In the genomic region with DNA sequence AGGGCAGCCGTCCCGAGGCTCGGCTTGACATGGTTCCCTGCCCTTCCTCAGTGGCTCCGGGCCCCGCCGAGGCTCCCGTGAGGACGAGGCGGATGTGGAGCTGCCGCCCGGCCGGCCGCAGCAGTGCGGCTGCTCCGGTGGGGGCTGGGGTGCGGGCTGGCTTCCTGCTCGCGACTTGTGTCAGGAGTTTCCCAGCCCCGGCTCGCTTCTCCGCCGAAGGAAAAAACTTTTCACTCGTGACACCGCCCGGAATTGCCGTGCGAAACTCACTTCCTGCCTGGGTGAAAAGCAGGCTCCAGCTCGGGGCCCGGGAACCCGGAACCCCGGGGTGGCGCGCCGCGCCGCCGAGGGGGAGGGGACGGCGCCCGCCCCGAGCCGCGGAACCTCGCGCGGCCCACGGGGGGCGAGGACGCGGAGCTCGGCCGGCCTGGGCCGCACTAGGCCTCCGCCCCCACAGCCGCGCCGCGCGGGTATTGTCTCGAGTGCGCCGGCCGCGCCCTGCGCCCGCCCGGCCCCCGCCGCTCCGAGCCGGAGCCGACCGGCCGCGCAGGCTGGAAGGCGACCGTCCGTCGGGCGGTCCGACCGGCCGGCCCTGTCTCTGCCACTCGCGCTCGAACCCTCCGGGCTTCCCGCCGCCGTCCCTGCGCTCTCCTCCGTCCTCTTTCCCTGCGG, we compare ENCODE assay signal across 8 mouse cellular contexts. TPM values are rescaled to one million over a fixed set of nuclear protein-coding genes. Genes with fewer than 3 reads are reported as not detected.
DNase-seq lines count a peak whose midpoint lies in the region; ATAC-seq lines count a peak whose summit lies in the region.

A gene (minus strand): TSS at position 254 of the 672 bp plus-strand sequence.

- H3K9me3 ChIP-seq in hindbrain, embryonic 12.5 days (replicated peaks): no peaks in the 10 kb centered on the region

- ATAC-seq in hindbrain, embryonic 12.5 days (ENCODE audit: low FRiP score): peak; percentile 68

- H3K27me3 ChIP-seq in hindbrain, embryonic 12.5 days: 0 out of 2 replicates have a peak, but pooled peaks cover 3% of the 10 kb centered on the region

- no peaks in the 10 kb centered on the region for H3K36me3 ChIP-seq in hindbrain, embryonic 12.5 days

- H3K4me2 ChIP-seq in hindbrain, embryonic 12.5 days (replicated peaks): peak within 1 kb of the TSS; percentile 68

- peak within 1 kb of the TSS; percentile 100 for H3K27ac ChIP-seq in hindbrain, embryonic 12.5 days

- peaks cover 18% of the 10 kb centered on the region for H3K4me1 ChIP-seq in hindbrain, embryonic 12.5 days

- peak within 1 kb of the TSS; percentile 98 for H3K9ac ChIP-seq in hindbrain, embryonic 12.5 days

- WGBS in hindbrain, embryonic 12.5 days: 1% methylated on average over 72 of the region's 93 CpGs

- peak within 1 kb of the TSS; percentile 94 for H3K4me3 ChIP-seq in hindbrain, embryonic 12.5 days

- peak; percentile 78 for DNase-seq in Muller cell, postnatal 12 days (ENCODE audit: inconsistent ontology term)
- DNase-seq in cerebellum, postnatal 14 days: peak; percentile 57 to 60
- peak; percentile 53 to 60 for DNase-seq in frontal cortex, postnatal 14 days (ENCODE audit: low spot score in 2 of 2)
- peak; percentile 68 to 75 for DNase-seq in layer of hippocampus, postnatal 36 days
- DNase-seq in lung, postnatal 25 days (ENCODE audit: low spot score): peak; percentile 89
- DNase-seq in retina, embryonic 14.5 days (ENCODE audit: low spot score): peak; percentile 67
- DNase-seq in thymus, postnatal 4 days: peak; percentile 83

RNA-seq across cellular contexts. Expression of the gene that starts here (rescaled TPM):
- 23.6 and 23.7 TPM in 2 replicates for polyA plus RNA-seq in hindbrain, embryonic 12.5 days (2016; fragmentation: Nextera tagmentation; extraction: Ambion mirVana)
- total RNA-seq in layer of hippocampus, postnatal 36 days (2021): 10 to 100 TPM; 43.0 to 44.8 TPM

Comparison
In these comparisons a context has a peak if more than half of its experiments do, and no peak if none do; other contexts are left out.
1. Peak in every context shown above with its lines: DNase-seq, ATAC-seq, H3K4me3 ChIP-seq and H3K27ac ChIP-seq.